Mouse (Mus musculus) midbrain, embryonic 14.5 days (tissue): Measurements from ENCODE around the gene Dpagt1. TPM values are rescaled to one million over a fixed set of nuclear protein-coding genes. Genes with fewer than 3 reads are reported as not detected.
"Not testable (repeated sequence)": the region's sequence is repeated elsewhere in the genome, so short reads cannot be mapped to it uniquely, and the experiment has no call there.

Experiments used
- ATAC-seq: fragments of 200-750 bp; cut with Nextera tagmentation; 2 replicates; pipeline ENCODE4 v1.8.0; 2017; ENCODE audit warnings: moderate number of reproducible peaks, moderate library complexity; ENCODE audit not compliant: low FRiP score, low TSS enrichment
- DNase-seq: peaks from one replicate; pipeline ENCODE4 v3.0.0-alpha.2; 2015
- H3K27ac ChIP-seq: fragments of 300-500 bp; sonication (generic); replicated peaks from 2 replicates; pipeline ENCODE4 v1.5.1; 2014; ENCODE audit warnings: mild to moderate bottlenecking, low read depth, low read length, moderate library complexity
- H3K27me3 ChIP-seq: fragments of 300-500 bp; sonication (generic); 2 replicates; pipeline ENCODE4 v1.6.1; 2014; ENCODE audit warnings: low read length, control low read depth, mixed read lengths; ENCODE audit not compliant: control insufficient read depth, insufficient read depth
- H3K36me3 ChIP-seq: fragments of 300-500 bp; sonication (generic); 2 replicates; pipeline ENCODE4 v1.6.1; 2014; ENCODE audit warnings: low read length, control low read depth; ENCODE audit not compliant: control insufficient read depth, insufficient read depth
- H3K4me1 ChIP-seq: fragments of 300-500 bp; sonication (generic); 2 replicates; pipeline ENCODE4 v1.6.1; 2014; ENCODE audit warnings: mild to moderate bottlenecking, antibody characterized with exemption, low read length, control low read depth; ENCODE audit not compliant: control insufficient read depth, insufficient read depth
- H3K4me2 ChIP-seq: fragments of 300-500 bp; sonication (generic); 2 replicates; pipeline ENCODE4 v1.6.1; 2014; ENCODE audit warnings: mild to moderate bottlenecking, low read length, moderate library complexity
- H3K4me3 ChIP-seq: fragments of 300-500 bp; sonication (generic); replicated peaks from 2 replicates; pipeline ENCODE4 v1.5.1; 2014; ENCODE audit warnings: low read depth, low read length
- H3K9ac ChIP-seq: fragments of 300-500 bp; sonication (generic); replicated peaks from 2 replicates; pipeline ENCODE4 v1.6.1; 2014; ENCODE audit warnings: mild to moderate bottlenecking, low read length, moderate library complexity
- H3K9me3 ChIP-seq: fragments of 300-500 bp; sonication (generic); 2 replicates; pipeline ENCODE4 v1.6.1; 2016; ENCODE audit warnings: low read length, control low read depth, mixed read lengths; ENCODE audit not compliant: control insufficient read depth
- WGBS: fragments of 180-500 bp; shearing (Covaris S2); extraction: QIAGEN DNeasy Blood & Tissue Kit; methylation state at CpG from one replicate; pipeline ENCODE4 v1.1.7; 2014; 5-methylcytosine and 5-hydroxymethylcytosine counted together
- polyA plus RNA-seq: library from polyadenylated mRNA; unstranded; fragments of >200 nt; fragmentation: Nextera tagmentation; extraction: Ambion mirVana; gene quantifications from 2 replicates; pipeline ENCODE4 v1.2.1, GENCODE M21; 2014

Dpagt1 gene
- polyA plus RNA-seq, 1 experiment from 2014 or later = 37.0 TPM

DNA sequence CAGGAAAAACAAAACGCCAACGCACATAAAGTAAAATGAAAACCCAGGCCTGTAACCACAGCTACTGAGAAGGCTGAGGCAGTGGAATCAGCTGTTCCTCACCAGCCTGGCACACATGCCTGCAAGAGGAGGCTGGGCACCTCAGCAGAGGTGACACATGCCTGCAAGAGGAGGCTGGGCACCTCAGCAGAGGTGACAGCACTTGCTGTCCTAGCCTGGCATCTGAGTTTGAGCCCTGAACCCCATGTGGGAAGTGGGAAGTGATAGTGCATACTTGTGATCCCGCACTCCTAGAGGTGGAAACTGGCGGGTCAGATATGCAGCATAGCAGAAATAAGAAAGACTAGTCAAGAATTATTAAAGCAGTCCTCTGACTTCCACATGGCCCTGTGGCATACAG is 25.6 kb downstream of the Dpagt1 start:
- H3K9ac ChIP-seq = no peak overlapping the region
- over 99% methylated on average over 4 of the region's 4 CpGs for WGBS
- DNase-seq = no peak
- peaks cover 98% of the 10 kb centered on the region for H3K36me3 ChIP-seq
- no peak for ATAC-seq
- no peak overlapping the region for H3K27ac ChIP-seq
- H3K4me2 ChIP-seq = no peak overlapping the region
- H3K27me3 ChIP-seq = no peaks in the 10 kb centered on the region
- no peak overlapping the region for H3K4me3 ChIP-seq
- no peaks in the 10 kb centered on the region for H3K4me1 ChIP-seq
- H3K9me3 ChIP-seq = no peaks in the 10 kb centered on the region

DNA sequence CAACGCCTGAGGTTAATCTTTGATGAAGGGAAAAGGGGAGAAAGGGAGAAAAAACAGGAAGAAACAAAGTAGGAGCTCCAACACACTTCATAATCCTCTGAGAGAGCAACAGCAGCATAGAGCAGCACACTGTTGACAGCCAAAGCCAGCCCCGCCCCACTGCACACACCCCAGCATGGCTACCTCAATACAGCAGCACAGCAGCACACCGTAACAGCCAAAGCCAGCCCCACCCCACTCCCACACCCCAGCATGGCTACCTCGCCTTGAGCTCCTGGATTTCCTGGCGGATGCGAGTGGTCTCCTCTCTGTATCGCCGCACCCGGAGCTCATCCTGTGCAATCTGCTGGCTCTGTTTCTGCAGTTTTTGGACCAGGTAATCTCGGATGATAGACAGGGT is 26.5 kb downstream of the Dpagt1 start:
- H3K27me3 ChIP-seq = no peaks in the 10 kb centered on the region
- H3K36me3 ChIP-seq = peaks cover 97% of the 10 kb centered on the region
- no peak overlapping the region for H3K4me2 ChIP-seq
- H3K27ac ChIP-seq = no peak overlapping the region
- no peaks in the 10 kb centered on the region for H3K4me1 ChIP-seq
- H3K9ac ChIP-seq = no peak overlapping the region
- DNase-seq = no peak
- H3K9me3 ChIP-seq = no peaks in the 10 kb centered on the region
- ATAC-seq = no peak
- H3K4me3 ChIP-seq = no peak overlapping the region
- 94% methylated on average over 10 of the region's 10 CpGs for WGBS

DNA sequence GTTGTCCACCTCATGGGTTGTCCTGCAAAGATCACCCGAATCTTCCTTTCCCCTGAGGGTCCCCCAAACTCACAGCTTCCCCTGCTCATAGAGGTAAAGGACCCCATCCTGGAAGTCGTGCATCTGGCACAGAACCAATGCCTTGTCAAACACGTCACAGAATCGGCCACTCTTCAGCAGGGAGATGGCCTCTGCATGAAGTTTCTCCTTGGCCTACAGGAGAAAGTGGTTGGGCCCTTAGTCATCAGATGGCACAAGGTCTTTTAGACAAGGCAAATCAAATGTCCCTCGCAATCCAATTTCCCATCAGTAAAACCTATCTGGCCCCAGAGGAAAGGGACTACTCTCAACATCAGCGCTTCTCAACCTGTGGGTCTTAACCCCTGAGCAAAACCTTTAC is 27.3 kb downstream of the Dpagt1 start:
- DNase-seq = no peak
- WGBS = 96% methylated on average over 6 of the region's 6 CpGs
- H3K9me3 ChIP-seq = no peaks in the 10 kb centered on the region
- peaks cover 94% of the 10 kb centered on the region for H3K36me3 ChIP-seq
- no peaks in the 10 kb centered on the region for H3K4me1 ChIP-seq
- H3K27ac ChIP-seq = no peak overlapping the region
- H3K27me3 ChIP-seq = no peaks in the 10 kb centered on the region
- H3K4me3 ChIP-seq = no peak overlapping the region
- ATAC-seq = no peak
- H3K4me2 ChIP-seq = no peak overlapping the region
- H3K9ac ChIP-seq = no peak overlapping the region

DNA sequence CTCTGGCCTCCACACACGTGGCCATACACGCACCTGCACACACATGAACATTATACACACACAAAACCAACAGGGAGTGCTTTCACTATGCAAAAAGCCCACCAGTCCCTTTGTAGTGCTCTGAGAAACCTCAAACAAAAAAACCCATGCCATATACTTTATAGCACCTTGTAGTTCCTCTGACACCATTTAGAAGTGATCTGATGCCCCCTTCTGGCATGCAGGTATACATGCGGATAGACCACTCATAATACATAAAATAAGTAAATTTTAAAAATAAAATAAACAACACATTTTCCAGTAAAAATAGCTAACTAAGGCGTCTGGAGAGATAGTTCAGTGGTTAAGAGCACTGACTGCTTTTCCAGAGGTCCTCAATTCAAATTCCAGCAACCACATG is 31.4 kb downstream of the Dpagt1 start:
- ATAC-seq (no peak), DNase-seq (peak; percentile 73)
- 79% methylated on average over 4 of the region's 4 CpGs for WGBS
- Histone ChIP-seq H3K9ac (no peak overlapping the region), H3K9me3 (no peaks in the 10 kb centered on the region), H3K4me2 (no peak overlapping the region), H3K27ac (no peak overlapping the region), H3K36me3 (peaks cover 69% of the 10 kb centered on the region), H3K4me1 (peaks cover 7% of the 10 kb centered on the region), H3K4me3 (no peak overlapping the region), H3K27me3 (no peaks in the 10 kb centered on the region)

DNA sequence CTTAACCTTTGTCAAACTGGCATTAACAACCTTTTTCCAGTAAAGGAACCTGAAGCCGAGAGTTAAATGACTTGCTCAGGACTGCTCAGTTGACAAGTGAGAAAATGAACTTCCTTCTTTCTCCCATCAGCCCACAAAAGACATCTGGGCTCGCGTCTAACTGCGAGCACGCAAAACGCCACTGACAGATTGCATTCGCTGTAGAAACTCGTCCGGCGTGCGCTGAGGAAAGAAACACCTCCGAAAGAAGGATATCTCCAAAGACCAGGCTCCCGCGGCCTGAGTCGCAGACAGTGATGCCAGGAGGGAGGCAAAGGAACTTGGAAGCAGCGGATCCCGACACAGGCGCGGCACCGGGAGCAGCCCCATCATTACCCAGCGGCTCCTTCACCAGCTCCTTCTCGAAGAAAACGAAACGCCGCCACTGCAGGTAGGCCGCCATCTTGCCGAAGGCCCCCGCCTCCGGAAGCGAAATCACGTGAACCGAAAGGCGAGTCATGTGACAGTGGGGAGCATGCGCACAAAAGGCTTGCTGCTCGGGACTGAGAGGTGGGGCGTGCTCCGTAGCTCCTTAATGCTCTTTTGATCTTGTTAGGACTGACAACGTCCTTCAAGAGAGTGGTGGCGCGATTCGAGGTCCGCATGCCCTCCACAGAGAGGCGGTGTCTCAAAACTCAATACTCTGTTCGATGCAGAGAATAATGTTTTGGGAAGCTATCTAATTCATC is 35.5 kb downstream of the Dpagt1 start, which contains the start of gene Vps11:
Vps11 (minus strand) TSS at position 481 of the 728 bp plus-strand sequence.
- Histone ChIP-seq H3K9me3 (no peaks in the 10 kb centered on the region), H3K9ac (peak within 1 kb of the TSS; percentile 79), H3K27ac (peak within 1 kb of the TSS; percentile 58), H3K4me3 (peak within 1 kb of the TSS; percentile 90), H3K4me1 (peaks cover 7% of the 10 kb centered on the region), H3K27me3 (no peaks in the 10 kb centered on the region), H3K4me2 (peak within 1 kb of the TSS; percentile 87), H3K36me3 (peaks cover 27% of the 10 kb centered on the region)
- peak; percentile 98 for DNase-seq
- WGBS = under 1% methylated on average over 44 of the region's 44 CpGs
- peak; percentile 91 for ATAC-seq

DNA sequence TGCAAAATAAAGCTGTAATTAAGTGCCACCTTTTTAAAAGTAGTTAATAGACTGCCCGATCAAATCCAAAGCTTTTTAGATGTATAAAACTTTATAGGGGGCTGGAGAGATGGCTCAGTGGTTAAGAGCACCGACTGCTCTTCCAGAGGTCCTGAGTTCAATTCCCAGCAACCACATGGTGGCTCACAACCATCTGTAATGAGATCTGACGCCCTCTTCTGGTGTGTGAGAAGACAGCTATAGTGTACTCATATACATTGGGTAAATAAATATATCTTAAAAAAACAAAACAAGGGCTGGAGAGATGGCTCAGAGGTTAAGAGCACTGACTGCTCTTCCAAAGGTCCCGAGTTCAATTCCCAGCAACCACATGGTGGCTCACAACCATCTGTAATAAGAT is 36.1 kb downstream of the Dpagt1 start:
- ATAC-seq = peak; percentile 53; the same call in 1 of the 2 replicates
- H3K4me2 ChIP-seq = peak overlapping the region; percentile 87
- peak overlapping the region; percentile 90 for H3K4me3 ChIP-seq
- H3K9ac ChIP-seq, H3K27me3 ChIP-seq, DNase-seq, H3K4me1 ChIP-seq, H3K9me3 ChIP-seq: not testable (repeated sequence)
- H3K27ac ChIP-seq = peak overlapping the region; percentile 58
- H3K36me3 ChIP-seq = peaks cover 21% of the 10 kb centered on the region
- 41% methylated on average over 4 of the region's 4 CpGs for WGBS

DNA sequence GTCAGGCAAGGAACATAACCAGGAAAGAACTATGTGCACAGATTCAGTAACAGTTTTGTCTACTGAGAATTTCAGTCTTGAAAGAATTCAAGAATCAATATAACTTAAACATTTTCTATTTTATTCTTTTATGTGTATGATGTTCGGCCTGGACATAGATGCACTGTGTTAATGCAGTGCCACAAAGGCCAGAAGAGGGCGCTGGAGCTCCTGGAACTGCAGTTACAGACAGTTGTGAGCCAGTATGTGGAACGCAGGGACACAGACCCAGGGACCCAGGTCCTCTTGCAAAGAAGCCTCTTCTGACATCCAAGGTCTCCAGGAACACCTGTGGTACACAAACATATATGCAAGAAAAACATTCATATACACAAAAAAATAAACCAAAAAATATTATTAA is 38.7 kb downstream of the Dpagt1 start:
- Histone ChIP-seq H3K9ac (no peak overlapping the region), H3K4me1 (peaks cover 7% of the 10 kb centered on the region), H3K4me3 (no peak overlapping the region), H3K27ac (no peak overlapping the region), H3K36me3 (peaks cover 3% of the 10 kb centered on the region), H3K27me3 (no peaks in the 10 kb centered on the region), H3K9me3 (no peaks in the 10 kb centered on the region), H3K4me2 (no peak overlapping the region)
- no peak for DNase-seq
- no peak for ATAC-seq
- 66% methylated on average over 3 of the region's 3 CpGs for WGBS

DNA sequence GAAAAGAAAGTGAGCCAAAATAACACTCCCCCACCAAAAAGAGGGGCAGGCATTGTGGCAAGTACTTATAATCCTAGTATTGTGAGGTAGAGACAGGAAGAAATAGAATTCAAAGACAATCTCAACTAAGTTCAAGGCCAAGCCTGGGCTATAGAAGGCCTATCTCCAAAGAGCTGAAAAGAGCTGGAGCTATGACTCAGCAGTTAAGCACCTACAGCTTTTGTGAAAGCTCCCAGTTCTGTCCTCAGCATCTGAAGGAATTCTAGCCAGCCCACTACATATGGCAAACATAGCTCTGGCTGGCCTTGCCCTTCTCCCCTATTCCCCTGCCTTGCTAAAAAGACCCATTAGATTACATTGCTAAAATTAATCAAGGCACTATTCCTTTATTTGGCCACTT is 47.6 kb downstream of the Dpagt1 start:
- H3K4me2 ChIP-seq = no peak overlapping the region
- no peaks in the 10 kb centered on the region for H3K36me3 ChIP-seq
- no peaks in the 10 kb centered on the region for H3K27me3 ChIP-seq
- H3K4me3 ChIP-seq = no peak overlapping the region
- no peak overlapping the region for H3K9ac ChIP-seq
- no peak overlapping the region for H3K27ac ChIP-seq
- H3K4me1 ChIP-seq = peaks cover 8% of the 10 kb centered on the region; the same call in 1 of the 2 replicates
- no peaks in the 10 kb centered on the region for H3K9me3 ChIP-seq
- ATAC-seq (no peak), DNase-seq (no peak)

DNA sequence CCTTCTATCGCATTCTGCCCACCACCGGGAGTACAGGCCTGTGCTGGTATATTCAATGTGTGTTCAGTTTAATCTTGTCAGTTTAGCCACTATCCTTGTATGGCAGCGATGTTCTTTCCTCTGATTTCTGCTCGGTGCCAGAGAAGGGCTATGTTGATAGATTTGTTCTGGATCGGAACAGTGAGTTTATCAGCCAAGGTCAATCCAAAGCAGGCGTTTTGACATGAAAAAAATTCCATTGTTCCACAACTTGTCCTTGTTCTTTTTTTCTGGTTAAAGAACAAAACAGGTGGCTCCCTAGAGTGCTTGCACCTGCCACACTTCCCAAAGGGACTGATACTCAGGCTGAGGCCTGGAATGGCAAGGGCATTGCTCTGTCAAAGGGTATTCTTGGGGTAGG is 50.3 kb downstream of the Dpagt1 start:
- WGBS = 93% methylated on average over 6 of the region's 6 CpGs
- no peak overlapping the region for H3K4me3 ChIP-seq
- H3K9ac ChIP-seq = no peak overlapping the region
- peaks cover 21% of the 10 kb centered on the region for H3K4me1 ChIP-seq
- no peak overlapping the region for H3K4me2 ChIP-seq
- ATAC-seq = no peak
- no peaks in the 10 kb centered on the region for H3K9me3 ChIP-seq
- no peak overlapping the region for H3K27ac ChIP-seq
- DNase-seq = no peak
- peaks cover 5% of the 10 kb centered on the region; the same call in 1 of the 2 replicates for H3K36me3 ChIP-seq
- no peaks in the 10 kb centered on the region for H3K27me3 ChIP-seq
